Mouse (Mus musculus) ovary, adult 18-20 months (tissue): ENCODE measurements around the gene Osm.

Source experiments
- DNase-seq: peaks from one replicate; pipeline ENCODE4 v3.0.0; 2022; ENCODE audit warnings: low spot score, mixed read lengths

The Osm gene

GRCm38 (mm10) chr11:4215061-4215460 lies 21.2 kb upstream of the Osm start:
- DNase-seq, result no peak

- no peak for DNase-seq
Observed at GRCm38 (mm10) chr11:4216248-4217000, 19.8 kb upstream of the Osm start.

- peak; percentile 92 for DNase-seq
Observed at GRCm38 (mm10) chr11:4217914-4218629, 18.1 kb upstream of the Osm start, which contains the start of gene Castor1. TSS of gene Castor1 (plus strand) at chr11:4218225.

GRCm38 (mm10) chr11:4218637-4219036 lies 17.6 kb upstream of the Osm start:
- no peak for DNase-seq

GRCm38 (mm10) chr11:4219317-4219751 lies 16.9 kb upstream of the Osm start:
- peak; percentile 70 for DNase-seq

- DNase-seq, result no peak
Observed at GRCm38 (mm10) chr11:4219908-4220307, 16.3 kb upstream of the Osm start.

- DNase-seq, result no peak
Observed at GRCm38 (mm10) chr11:4220443-4221400, 15.5 kb upstream of the Osm start.

- no peak for DNase-seq
Observed at GRCm38 (mm10) chr11:4222046-4222950, 13.9 kb upstream of the Osm start.

- no peak for DNase-seq
Observed at GRCm38 (mm10) chr11:4223393-4224188, 12.6 kb upstream of the Osm start.

GRCm38 (mm10) chr11:4224223-4224622 lies 12.0 kb upstream of the Osm start:
- no peak for DNase-seq

- DNase-seq, result no peak
Observed at GRCm38 (mm10) chr11:4226569-4227325, 9.5 kb upstream of the Osm start.

- no peak for DNase-seq
Observed at GRCm38 (mm10) chr11:4228463-4228862, 7.8 kb upstream of the Osm start.

- no peak for DNase-seq
Observed at GRCm38 (mm10) chr11:4229841-4230240, 6.4 kb upstream of the Osm start.

GRCm38 (mm10) chr11:4231435-4231834 lies 4.8 kb upstream of the Osm start:
- DNase-seq, result no peak

GRCm38 (mm10) chr11:4232644-4233043 lies 3.6 kb upstream of the Osm start:
- no peak for DNase-seq

- DNase-seq, result no peak
Observed at GRCm38 (mm10) chr11:4235052-4235655, 1.1 kb upstream of the Osm start.

- DNase-seq, result no peak
Observed at GRCm38 (mm10) chr11:4236546-4237067, 387 bp downstream of the Osm start.

- DNase-seq, result no peak
Observed at GRCm38 (mm10) chr11:4237389-4237912, 1.2 kb downstream of the Osm start.

- no peak for DNase-seq
Observed at GRCm38 (mm10) chr11:4238167-4238566, 1.9 kb downstream of the Osm start.
